Mouse (Mus musculus): ENCODE results near the gene Col4a4. TPM values are rescaled to one million over a fixed set of nuclear protein-coding genes. Genes with fewer than 3 reads are reported as not detected.

Gene Col4a4
- total RNA-seq, 2 experiments from 2014 or later = 13.3 to 15.1 TPM

- intact Hi-C loops (cut with DNase I) = loop anchor here (5.0 kb wide), 1 partner anchor 48 kb away; no protein-coding TSS in a partner anchor
Observed at GRCm38 (mm10) chr1:82479696-82480487, 106.8 kb downstream of the Col4a4 start.

GRCm38 (mm10) chr1:82476746-82477145, 109.9 kb downstream of the Col4a4 start:
- intact Hi-C loops (cut with DNase I) = loop anchor here (2.0 to 5.0 kb wide), 3 partner anchors 44 to 1166 kb away; no protein-coding TSS in a partner anchor
- peak; percentile 13 to 24 for DNase-seq

More at GRCm38 (mm10) chr1:82479696-82480487, 106.8 kb downstream of the Col4a4 start:
- DNase-seq = no peak

GRCm38 (mm10) chr1:82476256-82476655, 110.4 kb downstream of the Col4a4 start:
- peak; percentile 31 to 64 for DNase-seq
- intact Hi-C loops (cut with DNase I) = loop anchor here (2.0 to 5.0 kb wide), 3 partner anchors 44 to 1165 kb away; no protein-coding TSS in a partner anchor

- DNase-seq = no peak
- intact Hi-C loops (cut with DNase I) = loop anchor here (2.0 to 5.0 kb wide), 3 partner anchors 44 to 1165 kb away; no protein-coding TSS in a partner anchor
Observed at GRCm38 (mm10) chr1:82475821-82476220, 110.8 kb downstream of the Col4a4 start.

- DNase-seq = no peak
- intact Hi-C loops (cut with DNase I) = loop anchor here (5.0 kb wide), 1 partner anchor 43 kb away; no protein-coding TSS in a partner anchor
Observed at GRCm38 (mm10) chr1:82475254-82475653, 111.4 kb downstream of the Col4a4 start.

GRCm38 (mm10) chr1:82474461-82474961, 112.1 kb downstream of the Col4a4 start:
- intact Hi-C loops (cut with DNase I) = no loop called here
- DNase-seq = no peak

GRCm38 (mm10) chr1:82473467-82473866, 113.2 kb downstream of the Col4a4 start:
- no peak for DNase-seq
- intact Hi-C loops (cut with DNase I) = no loop called here

- intact Hi-C loops (cut with DNase I) = no loop called here
Observed at GRCm38 (mm10) chr1:82470516-82471225, 116.0 kb downstream of the Col4a4 start.

GRCm38 (mm10) chr1:82468872-82469271, 117.8 kb downstream of the Col4a4 start:
- intact Hi-C loops (cut with DNase I) = no loop called here
- no peak for DNase-seq

More at GRCm38 (mm10) chr1:82470516-82471225, 116.0 kb downstream of the Col4a4 start:
- DNase-seq = no peak

- no peak for DNase-seq
- intact Hi-C loops (cut with DNase I) = no loop called here
Observed at GRCm38 (mm10) chr1:82465321-82465853, 121.3 kb downstream of the Col4a4 start.

- DNase-seq = peak; percentile 37 to 52
- intact Hi-C loops (cut with DNase I) = no loop called here
Observed at GRCm38 (mm10) chr1:82461041-82461440, 125.6 kb downstream of the Col4a4 start.

GRCm38 (mm10) chr1:82459926-82460325, 126.7 kb downstream of the Col4a4 start:
- intact Hi-C loops (cut with DNase I) = no loop called here
- DNase-seq = no peak

- intact Hi-C loops (cut with DNase I) = no loop called here
- no peak for DNase-seq
Observed at GRCm38 (mm10) chr1:82459350-82459749, 127.3 kb downstream of the Col4a4 start.

- intact Hi-C loops (cut with DNase I) = no loop called here
Observed at GRCm38 (mm10) chr1:82454031-82454430, 132.6 kb downstream of the Col4a4 start.

GRCm38 (mm10) chr1:82451927-82452651, 134.6 kb downstream of the Col4a4 start:
- DNase-seq = no peak
- intact Hi-C loops (cut with DNase I) = no loop called here

More at GRCm38 (mm10) chr1:82454031-82454430, 132.6 kb downstream of the Col4a4 start:
- no peak for DNase-seq

GRCm38 (mm10) chr1:82449851-82450250, 136.8 kb downstream of the Col4a4 start:
- no peak for DNase-seq
- intact Hi-C loops (cut with DNase I) = no loop called here

GRCm38 (mm10) chr1:82446049-82446448, 140.6 kb downstream of the Col4a4 start:
- intact Hi-C loops (cut with DNase I) = no loop called here
- peak; percentile 39 to 64 for DNase-seq

- DNase-seq = no peak
- intact Hi-C loops (cut with DNase I) = no loop called here
Observed at GRCm38 (mm10) chr1:82443517-82443916, 143.1 kb downstream of the Col4a4 start.

GRCm38 (mm10) chr1:82440123-82440522, 146.5 kb downstream of the Col4a4 start:
- intact Hi-C loops (cut with DNase I) = no loop called here
- peak in 1 of 2 experiments; percentile 42 for DNase-seq

- intact Hi-C loops (cut with DNase I) = loop anchor here (2.0 kb wide), 1 partner anchor 1126 kb away; no protein-coding TSS in a partner anchor
- DNase-seq = no peak
Observed at GRCm38 (mm10) chr1:82437273-82437672, 149.4 kb downstream of the Col4a4 start.

Measured in heart, postnatal 14 days (tissue).